Mouse (Mus musculus): ENCODE results near the gene Txnrd3. TPM values are rescaled to one million over a fixed set of nuclear protein-coding genes. Genes with fewer than 3 reads are reported as not detected.

Gene Txnrd3
- total and polyA plus RNA-seq, 3 experiments = 6.1 to 8.6 (median 8.0) TPM

DNA sequence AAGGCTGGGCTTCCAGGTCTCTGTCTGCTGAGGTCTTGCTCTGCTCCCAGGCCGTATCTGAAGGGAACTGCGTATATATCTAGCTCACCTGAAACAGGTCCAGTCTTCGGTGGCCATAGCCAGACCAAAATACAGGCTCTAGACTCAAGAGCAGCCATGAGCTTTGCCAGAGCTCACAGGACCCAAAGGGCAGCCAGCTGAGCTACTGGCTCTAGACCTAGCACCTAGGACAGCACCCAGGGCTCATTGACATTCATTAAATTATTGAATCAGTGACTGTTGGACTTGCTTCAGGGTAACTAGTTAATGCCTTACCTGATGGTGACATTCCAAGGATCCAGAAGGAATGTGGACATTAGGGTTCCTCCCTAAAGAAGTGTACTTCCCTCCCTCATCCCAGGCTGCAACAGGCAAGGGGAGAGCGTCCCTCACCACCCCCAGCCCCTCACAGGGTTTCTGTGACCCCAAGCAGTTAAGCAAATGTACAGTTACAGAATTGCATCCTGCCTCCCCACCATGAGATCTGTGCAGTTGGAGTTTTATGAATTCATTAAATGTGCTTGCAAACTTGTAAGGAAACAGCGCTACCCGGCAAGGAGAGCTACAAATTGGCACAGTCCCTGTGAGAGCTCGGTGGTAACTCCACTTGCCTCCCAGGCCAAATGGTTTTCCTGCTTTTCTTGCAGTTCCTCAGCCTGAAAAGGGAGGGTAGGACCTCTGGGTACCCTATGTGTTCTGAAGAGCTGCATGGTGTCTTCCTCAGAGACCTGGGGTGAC is 29.0 kb upstream of the Txnrd3 start:
- Histone ChIP-seq H3K4me3 (replicated peaks in 1 of 3; ENCODE audit: low read depth in 2 of 3, low read length in 2 of 3, poor library complexity in 1 of 3) (no peak overlapping the region), H3K9ac (ENCODE audit: insufficient read depth, low read depth) (no peak overlapping the region), H3K79me2 (replicated peaks; ENCODE audit: control insufficient read depth, extremely low read depth, insufficient read depth, poor library complexity, severe bottlenecking) (no peaks in the 10 kb centered on the region), H3K9me3 (replicated peaks; ENCODE audit: low read length) (no peaks in the 10 kb centered on the region), H3K4me2 (ENCODE audit: insufficient read depth, low read depth, poor library complexity, severe bottlenecking) (no peak overlapping the region), H3K27ac (ENCODE audit: insufficient read depth, low read depth) (no peak overlapping the region), H3K27me3 (replicated peaks) (peaks cover 15% of the 10 kb centered on the region), H3K36me3 (replicated peaks in 1 of 2; ENCODE audit: control insufficient read depth in 1 of 2, insufficient read depth in 1 of 2, low read length in 1 of 2) (no peaks in the 10 kb centered on the region), H3K4me1 (ENCODE audit: control insufficient read depth in 1 of 2, insufficient read depth in 2 of 2) (peaks cover 2 to 6% of the 10 kb centered on the region in 2 experiments; a peak in 3 of 4 replicates)
- no peak for DNase-seq (ENCODE audit: extremely low read depth)
- TF ChIP-seq MXI1 (IDR thresholded peaks at IDR 0.05; ENCODE audit: low read depth, low read length) (no peak), RCOR1 (conservative IDR thresholded peaks at IDR 0.05; ENCODE audit: low read depth, low read length) (no peak)
- in situ Hi-C loops (cut with MboI; ENCODE audit: low pct_ligation_motif_present, low pct_unique_long_range_greater_than_20kb, low sequenced_read_pairs) (no loop called here), dilution Hi-C loops (cut with MboI; ENCODE audit: extremely low pct_ligation_motif_present, extremely low pct_unique_long_range_greater_than_20kb, low sequenced_read_pairs) (no loop called here)

DNA sequence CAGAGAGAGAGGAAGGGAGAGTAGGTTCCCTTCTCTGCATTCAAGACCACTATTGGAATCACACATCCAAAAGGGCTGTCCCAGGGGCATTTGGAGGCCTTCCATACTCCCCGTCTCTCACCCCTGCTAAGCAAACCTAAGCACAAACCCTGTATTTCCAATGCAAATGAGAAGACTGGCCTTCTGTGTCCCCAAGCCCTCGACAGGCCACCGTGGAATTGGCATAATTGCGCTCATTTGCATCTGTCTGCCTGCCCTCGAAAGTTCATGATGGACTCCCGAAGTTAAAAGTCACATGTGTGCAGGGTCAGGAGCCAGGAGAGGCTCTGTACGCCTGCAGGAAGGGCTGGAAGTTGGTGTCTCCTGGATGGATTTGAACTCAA is 28.4 kb upstream of the Txnrd3 start:
- in situ Hi-C loops (cut with MboI; ENCODE audit: low pct_ligation_motif_present, low pct_unique_long_range_greater_than_20kb, low sequenced_read_pairs) = no loop called here
- DNase-seq (ENCODE audit: extremely low read depth) = no peak

DNA sequence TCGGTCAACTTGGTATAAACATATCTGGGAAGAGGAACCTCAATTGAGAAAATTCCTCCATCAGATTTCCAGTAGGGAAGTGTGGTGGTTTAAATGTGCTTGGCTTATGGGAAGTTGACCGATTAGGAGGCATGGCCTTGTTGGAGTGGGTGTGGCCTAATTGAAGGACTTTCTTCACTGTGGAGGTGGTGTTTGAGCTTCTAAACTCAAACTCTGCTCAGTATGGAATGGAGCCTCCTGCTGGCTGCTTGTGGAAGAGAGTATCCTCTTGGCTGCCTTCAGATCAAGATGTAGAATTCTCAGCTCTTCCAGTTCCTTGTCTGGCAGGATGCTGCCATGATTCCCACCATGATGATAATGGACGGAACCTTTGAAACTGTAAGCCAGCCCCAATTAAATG is 21.1 kb upstream of the Txnrd3 start:
- Histone ChIP-seq H3K9me3 (replicated peaks; ENCODE audit: low read length) (no peaks in the 10 kb centered on the region), H3K4me2 (ENCODE audit: insufficient read depth, low read depth, poor library complexity, severe bottlenecking) (no peak overlapping the region), H3K4me3 (replicated peaks in 1 of 3; ENCODE audit: low read depth in 2 of 3, low read length in 2 of 3, poor library complexity in 1 of 3) (no peak overlapping the region), H3K27ac (ENCODE audit: insufficient read depth, low read depth) (no peak overlapping the region), H3K36me3 (replicated peaks in 1 of 2; ENCODE audit: control insufficient read depth in 1 of 2, insufficient read depth in 1 of 2, low read length in 1 of 2) (no peaks in the 10 kb centered on the region), H3K4me1 (ENCODE audit: control insufficient read depth in 1 of 2, insufficient read depth in 2 of 2) (no peaks in the 10 kb centered on the region), H3K27me3 (replicated peaks) (peaks cover 5% of the 10 kb centered on the region), H3K9ac (ENCODE audit: insufficient read depth, low read depth) (no peak overlapping the region), H3K79me2 (replicated peaks; ENCODE audit: control insufficient read depth, extremely low read depth, insufficient read depth, poor library complexity, severe bottlenecking) (no peaks in the 10 kb centered on the region)
- DNase-seq (ENCODE audit: extremely low read depth) = peak; percentile 44
- in situ Hi-C loops (cut with MboI; ENCODE audit: low pct_ligation_motif_present, low pct_unique_long_range_greater_than_20kb, low sequenced_read_pairs) (no loop called here), dilution Hi-C loops (cut with MboI; ENCODE audit: extremely low pct_ligation_motif_present, extremely low pct_unique_long_range_greater_than_20kb, low sequenced_read_pairs) (no loop called here)
- no peak for TF ChIP-seq JUND (conservative IDR thresholded peaks at IDR 0.05; ENCODE audit: low read depth, low read length)
- peak; percentile 44 for TF ChIP-seq RAD21 (IDR thresholded peaks at IDR 0.05; ENCODE audit: low read depth, low read length)
- no peak for TF ChIP-seq ELF1 (IDR thresholded peaks at IDR 0.05; ENCODE audit: low read depth, low read length)
- no peak for TF ChIP-seq NRF1 (IDR thresholded peaks at IDR 0.05; ENCODE audit: low read depth, low read length)
- TF ChIP-seq USF1 (IDR thresholded peaks at IDR 0.05; ENCODE audit: low read depth, low read length) = no peak
- TF ChIP-seq POLR2A (IDR thresholded peaks at IDR 0.05; ENCODE audit: low read depth, low read length) = no peak
- no peak for TF ChIP-seq GABPA (IDR thresholded peaks at IDR 0.05; ENCODE audit: insufficient replicate concordance, low read depth, low read length)
- TF ChIP-seq EP300 (IDR thresholded peaks at IDR 0.05; ENCODE audit: low read length) = no peak
- no peak for TF ChIP-seq BHLHE40 (IDR thresholded peaks at IDR 0.05; ENCODE audit: low read depth, low read length)
- no peak for TF ChIP-seq MAZ (IDR thresholded peaks at IDR 0.05; ENCODE audit: low read depth, low read length)
- peak; percentile 34 to 71; a peak in 3 of 4 replicates for TF ChIP-seq CTCF (conservative IDR thresholded peaks at IDR 0.05 in 1 of 2, IDR thresholded peaks at IDR 0.05 in 1 of 2; ENCODE audit: low read depth in 2 of 2, low read length in 2 of 2)
- peak; percentile 65 for TF ChIP-seq SMC3 (IDR thresholded peaks at IDR 0.05; ENCODE audit: low read depth, low read length)
- TF ChIP-seq CHD2 (IDR thresholded peaks at IDR 0.05; ENCODE audit: low read length) = no peak
- no peak for TF ChIP-seq MEF2A (IDR thresholded peaks at IDR 0.05; ENCODE audit: borderline replicate concordance, low read depth, low read length)
- TF ChIP-seq ETS1 (conservative IDR thresholded peaks at IDR 0.05; ENCODE audit: low read depth, low read length) = no peak
- TF ChIP-seq USF2 (conservative IDR thresholded peaks at IDR 0.05; ENCODE audit: low read depth, low read length) = no peak
- no peak for TF ChIP-seq RCOR1 (conservative IDR thresholded peaks at IDR 0.05; ENCODE audit: low read depth, low read length)
- TF ChIP-seq POLR2AphosphoS2 (IDR thresholded peaks at IDR 0.05; ENCODE audit: low read depth, low read length) = no peak
- no peak for TF ChIP-seq CHD1 (IDR thresholded peaks at IDR 0.05; ENCODE audit: low read depth, low read length)
- no peak for TF ChIP-seq ZMIZ1 (IDR thresholded peaks at IDR 0.05; ENCODE audit: low read depth, low read length)
- no peak for TF ChIP-seq ZNF384 (IDR thresholded peaks at IDR 0.05; ENCODE audit: low read depth, low read length)

More for the DNA sequence above, 28.4 kb upstream of the Txnrd3 start:
- dilution Hi-C loops (cut with MboI; ENCODE audit: extremely low pct_ligation_motif_present, extremely low pct_unique_long_range_greater_than_20kb, low sequenced_read_pairs) = no loop called here
- no peak overlapping the region for H3K4me3 ChIP-seq (replicated peaks in 1 of 3; ENCODE audit: low read depth in 2 of 3, low read length in 2 of 3, poor library complexity in 1 of 3)
- no peak overlapping the region for H3K27ac ChIP-seq (ENCODE audit: insufficient read depth, low read depth)
- H3K79me2 ChIP-seq (replicated peaks; ENCODE audit: control insufficient read depth, extremely low read depth, insufficient read depth, poor library complexity, severe bottlenecking) = no peaks in the 10 kb centered on the region
- H3K4me1 ChIP-seq (ENCODE audit: control insufficient read depth in 1 of 2, insufficient read depth in 2 of 2) = peaks cover 2 to 6% of the 10 kb centered on the region in 2 experiments; a peak in 3 of 4 replicates
- H3K4me2 ChIP-seq (ENCODE audit: insufficient read depth, low read depth, poor library complexity, severe bottlenecking) = no peak overlapping the region
- peaks cover 15% of the 10 kb centered on the region for H3K27me3 ChIP-seq (replicated peaks)
- no peak overlapping the region for H3K9ac ChIP-seq (ENCODE audit: insufficient read depth, low read depth)
- TF ChIP-seq ZKSCAN1 (IDR thresholded peaks at IDR 0.05; ENCODE audit: borderline replicate concordance, low read depth, low read length) (no peak), UBTF (IDR thresholded peaks at IDR 0.05; ENCODE audit: low read depth, low read length) (no peak), KAT2A (IDR thresholded peaks at IDR 0.05; ENCODE audit: insufficient replicate concordance, low read length) (no peak), POLR2A (IDR thresholded peaks at IDR 0.05; ENCODE audit: low read depth, low read length) (no peak), ZMIZ1 (IDR thresholded peaks at IDR 0.05; ENCODE audit: low read depth, low read length) (no peak), USF2 (conservative IDR thresholded peaks at IDR 0.05; ENCODE audit: low read depth, low read length) (no peak), ELF1 (IDR thresholded peaks at IDR 0.05; ENCODE audit: low read depth, low read length) (no peak), GABPA (IDR thresholded peaks at IDR 0.05; ENCODE audit: insufficient replicate concordance, low read depth, low read length) (no peak), SMC3 (IDR thresholded peaks at IDR 0.05; ENCODE audit: low read depth, low read length) (no peak), NELFE (IDR thresholded peaks at IDR 0.05; ENCODE audit: low read depth, low read length) (no peak)
- no peaks in the 10 kb centered on the region for H3K9me3 ChIP-seq (replicated peaks; ENCODE audit: low read length)
- H3K36me3 ChIP-seq (replicated peaks in 1 of 2; ENCODE audit: control insufficient read depth in 1 of 2, insufficient read depth in 1 of 2, low read length in 1 of 2) = no peaks in the 10 kb centered on the region

Data from CH12.LX (cell line).